Mouse (Mus musculus) A20 (cell line): ENCODE data around the gene Tbx15.

ENCODE experiments used
- DNase-seq: peaks from one replicate; pipeline ENCODE4 v3.0.0-alpha.2; 2011; ENCODE audit warnings: low read depth, low spot score

Tbx15 gene

DNA sequence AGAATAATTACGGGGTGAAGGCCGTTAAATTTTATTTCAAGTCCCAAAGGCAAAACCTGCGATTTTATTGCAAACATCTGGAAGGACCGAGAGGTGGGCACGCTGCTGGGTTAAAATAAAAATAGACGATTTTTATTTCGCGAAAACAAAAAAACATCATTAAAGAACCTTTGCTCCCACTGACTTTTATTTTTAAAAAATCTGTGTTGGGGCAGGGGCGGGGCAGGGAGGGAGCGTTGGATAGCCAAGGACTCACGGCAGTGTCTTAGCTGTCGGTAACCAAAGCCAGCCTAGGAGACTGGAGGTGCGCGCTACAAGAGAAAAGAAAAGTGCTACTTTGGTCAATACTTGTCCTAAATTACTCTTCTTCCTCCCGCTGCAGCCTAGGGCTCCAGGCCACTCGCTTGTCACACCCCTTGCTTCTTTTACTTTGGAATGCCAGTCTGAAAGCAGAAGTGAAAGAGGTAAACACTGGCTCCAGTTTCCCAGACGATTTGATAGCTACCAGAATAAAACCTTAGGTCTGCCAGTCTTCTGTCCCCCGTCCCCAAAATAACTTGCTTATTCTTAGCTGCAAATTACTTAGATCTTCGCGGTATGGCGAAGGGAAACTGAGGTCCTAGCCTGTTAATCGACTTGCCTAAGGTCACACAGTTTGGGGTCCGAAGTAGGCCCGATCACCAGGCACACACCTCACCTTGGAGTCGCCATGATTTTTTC, 8.8 kb downstream of the Tbx15 start:
- DNase-seq, result no peak

DNA sequence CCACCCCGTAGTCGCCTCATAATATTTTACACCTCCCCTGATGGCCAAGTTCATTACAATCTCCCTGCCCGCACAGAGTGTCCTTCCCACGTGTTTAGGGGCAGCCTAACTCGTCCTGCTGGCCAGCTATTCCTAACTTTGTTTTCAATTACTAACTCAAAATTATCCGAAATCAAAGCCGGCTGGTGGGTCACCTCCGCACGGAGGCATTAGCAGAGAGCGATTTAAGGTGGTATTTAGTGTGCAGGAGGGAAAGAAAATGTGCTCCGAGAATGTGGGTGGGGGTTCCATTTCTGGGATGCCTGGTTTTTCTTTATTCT, 9.3 kb downstream of the Tbx15 start:
- DNase-seq, result no peak

GRCm38 (mm10) chr3:99249906-99250305, 9.7 kb downstream of the Tbx15 start:
- DNase-seq, result no peak

DNA sequence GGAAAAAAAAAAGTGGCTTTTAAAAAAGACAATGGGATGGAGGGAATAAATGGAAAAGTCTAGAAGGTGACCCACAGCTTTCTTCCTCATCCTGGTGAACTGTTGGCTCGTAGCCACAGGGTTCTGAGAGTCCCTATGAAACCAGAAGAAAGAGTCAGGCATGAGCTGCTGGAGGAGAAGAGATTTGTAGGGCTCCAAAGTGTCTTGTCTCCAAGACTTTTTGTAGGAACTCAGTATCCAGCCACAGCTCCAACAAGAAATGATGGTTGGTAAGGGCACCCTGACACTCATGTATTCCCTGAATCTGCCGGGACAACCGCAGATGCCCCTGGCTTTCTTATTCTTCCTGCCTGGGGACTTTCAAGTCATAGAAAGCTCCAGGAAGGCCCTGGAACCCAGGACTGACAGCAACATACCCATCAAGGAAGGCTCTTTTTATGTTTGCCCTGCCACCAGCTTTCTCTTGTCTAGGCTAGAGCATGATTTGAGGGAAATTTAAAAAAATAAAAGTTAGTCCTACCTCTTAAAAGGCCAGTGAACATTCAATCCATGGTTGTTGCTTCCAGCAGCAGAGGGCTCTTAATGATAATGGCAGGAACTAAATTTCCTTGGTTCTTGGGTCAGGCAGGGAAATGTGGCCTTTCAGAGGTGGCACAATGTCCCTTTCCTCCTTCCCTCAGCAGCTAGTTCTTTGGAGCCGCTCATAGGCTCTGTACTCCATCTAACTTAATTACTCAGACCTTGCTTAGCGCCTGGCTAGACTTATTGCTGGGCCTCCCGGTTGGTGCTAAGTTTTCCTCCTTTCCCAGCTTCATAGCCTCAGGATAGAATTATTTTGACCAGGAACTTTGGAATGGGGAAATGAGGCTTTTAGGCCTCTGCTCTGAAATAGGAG, 11.3 kb downstream of the Tbx15 start:
- DNase-seq, result no peak

DNA sequence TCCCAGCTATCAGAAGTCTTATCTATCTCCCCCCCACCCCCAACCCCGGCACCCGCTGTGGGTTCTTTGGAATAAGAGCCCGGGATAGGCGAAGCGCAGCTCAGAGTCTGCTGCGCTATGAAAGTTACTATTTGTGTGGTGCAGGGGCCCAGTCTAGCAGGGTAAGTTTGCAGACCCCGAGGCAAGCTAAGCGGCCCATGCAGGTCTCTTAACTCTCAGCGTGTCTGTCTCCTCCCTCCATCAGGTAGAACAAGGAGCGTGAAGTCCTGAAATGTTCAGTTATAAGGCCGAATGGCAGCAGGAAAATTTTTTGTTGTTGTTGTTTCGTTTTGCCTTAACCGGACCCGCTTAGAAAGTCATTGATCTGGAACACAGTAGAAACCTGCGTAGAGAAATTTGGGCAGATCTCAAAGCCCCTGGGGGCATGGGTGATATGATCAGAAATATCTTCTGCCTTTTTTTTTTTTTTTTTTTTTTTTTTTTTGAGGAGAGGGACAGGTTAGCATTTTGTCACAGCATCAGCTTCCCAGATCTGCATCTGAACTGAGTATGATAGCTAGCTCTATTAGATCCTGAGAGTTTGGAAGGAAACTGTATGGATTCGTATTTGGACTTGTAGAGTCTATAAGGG, 12.4 kb downstream of the Tbx15 start:
- no peak for DNase-seq

- no peak for DNase-seq
Observed at GRCm38 (mm10) chr3:99253092-99253488, 12.9 kb downstream of the Tbx15 start.

GRCm38 (mm10) chr3:99253497-99254451, 13.6 kb downstream of the Tbx15 start:
- DNase-seq, result no peak

DNA sequence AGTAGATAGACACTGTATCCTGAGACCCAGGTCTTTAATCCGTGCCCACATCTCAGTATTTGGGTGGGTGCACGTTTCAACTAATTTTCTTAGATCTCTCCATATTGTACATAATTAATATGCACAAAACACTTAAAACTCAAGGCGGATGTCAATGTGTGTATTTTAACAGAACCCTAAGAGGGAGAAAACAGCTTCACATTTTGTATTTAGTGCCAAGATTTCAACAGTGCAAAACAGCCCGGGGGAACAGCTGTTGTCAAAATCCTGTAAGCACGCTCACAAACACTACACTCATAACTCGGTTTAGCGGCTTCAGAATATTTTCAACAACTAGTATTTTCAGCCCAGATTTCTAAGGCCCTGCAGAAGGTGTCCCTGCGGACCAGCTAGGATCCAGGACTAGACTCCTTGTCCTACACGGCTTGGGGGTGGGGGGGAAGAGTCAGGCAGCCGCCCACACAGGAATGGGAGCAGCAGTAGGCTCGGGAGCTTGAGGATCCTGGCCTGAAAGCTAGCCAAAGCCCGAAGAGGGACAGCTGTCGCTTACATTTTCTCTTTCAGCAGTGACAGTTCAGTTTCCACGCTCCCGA, 14.5 kb downstream of the Tbx15 start:
- DNase-seq, result no peak

GRCm38 (mm10) chr3:99255411-99256365, 15.5 kb downstream of the Tbx15 start:
- DNase-seq, result no peak

DNA sequence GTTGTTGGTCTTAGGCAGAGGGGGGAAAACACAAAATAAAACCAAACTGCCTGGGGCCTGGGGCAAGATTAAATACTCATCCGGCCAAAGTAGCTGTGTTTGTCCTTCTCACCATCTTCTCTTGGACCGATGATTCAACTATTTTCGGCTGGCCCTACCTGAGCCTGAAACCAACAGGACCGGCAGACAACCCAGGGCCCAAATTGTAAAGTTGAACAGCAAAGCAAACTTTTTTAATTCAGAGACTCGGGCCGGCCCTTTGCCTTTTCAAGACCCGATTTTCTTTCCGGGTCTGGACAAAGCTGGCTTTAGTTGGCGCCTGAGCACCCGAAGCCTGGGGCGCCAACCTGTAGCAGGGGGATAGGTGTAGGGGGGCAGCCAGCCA, 16.2 kb downstream of the Tbx15 start:
- no peak for DNase-seq

- DNase-seq, result no peak
Observed at GRCm38 (mm10) chr3:99256766-99257165, 16.6 kb downstream of the Tbx15 start.

- DNase-seq, result no peak
Observed at GRCm38 (mm10) chr3:99257586-99258577, 17.7 kb downstream of the Tbx15 start.

GRCm38 (mm10) chr3:99259741-99260270, 19.6 kb downstream of the Tbx15 start:
- DNase-seq, result no peak

DNA sequence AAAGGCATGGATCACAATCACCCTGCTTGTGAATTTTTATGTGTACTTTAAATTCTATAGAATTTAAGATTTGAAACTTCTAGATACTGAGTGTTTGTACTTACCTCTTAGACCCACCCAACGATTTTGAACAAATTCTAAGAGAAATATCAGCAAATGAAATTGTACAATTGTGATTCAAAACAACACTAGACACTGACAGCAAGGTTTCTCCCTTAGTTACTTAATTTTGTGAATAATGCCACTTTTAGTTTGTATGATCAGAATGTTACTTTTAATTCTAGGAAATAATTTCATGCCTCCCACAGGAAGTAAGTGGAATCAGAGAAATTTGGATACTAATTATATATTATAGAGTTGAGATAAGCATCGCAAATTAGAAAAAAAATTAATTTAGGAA, 20.2 kb downstream of the Tbx15 start:
- DNase-seq, result no peak

- no peak for DNase-seq
Observed at GRCm38 (mm10) chr3:99261371-99261791, 21.2 kb downstream of the Tbx15 start.

DNA sequence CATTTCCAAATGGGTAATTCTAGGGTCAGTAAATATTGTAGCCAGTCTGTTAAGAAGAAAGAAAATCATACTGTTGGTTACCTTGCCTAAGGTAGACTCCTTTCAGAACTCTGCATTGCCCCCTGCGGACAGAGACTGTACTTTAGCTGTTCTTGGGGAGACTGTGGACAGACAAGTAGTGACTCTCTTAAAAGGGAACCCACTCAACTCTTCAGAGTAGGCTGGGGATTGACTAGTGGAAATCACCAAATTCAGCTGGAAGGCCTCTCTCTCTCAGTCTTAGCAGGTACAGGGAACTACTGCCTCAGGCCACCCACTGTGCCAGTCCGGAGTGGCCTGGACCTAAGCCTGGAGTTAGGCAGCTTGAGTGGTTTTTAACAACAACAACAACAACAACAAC, 21.8 kb downstream of the Tbx15 start:
- no peak for DNase-seq

DNA sequence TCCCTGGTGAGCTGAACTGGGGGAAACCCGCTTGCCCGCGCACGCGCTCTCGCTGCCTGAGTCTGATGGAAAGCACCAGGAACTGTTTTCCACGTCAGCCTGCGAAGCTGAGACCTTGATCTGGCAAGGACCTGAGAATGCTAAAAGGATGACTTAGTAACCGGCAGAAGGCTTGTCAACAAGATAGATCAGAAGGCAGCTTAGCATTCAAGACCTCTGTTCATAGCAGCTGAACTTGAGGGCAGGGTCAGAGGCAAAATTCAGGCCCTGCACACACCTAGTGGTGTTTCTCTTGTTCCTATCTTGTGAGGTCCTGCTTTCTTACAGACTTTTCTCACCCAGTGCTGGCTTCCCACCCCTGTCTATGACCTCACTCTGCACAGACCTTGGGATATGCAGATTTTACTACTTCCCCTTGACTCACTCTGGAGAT, 23.3 kb downstream of the Tbx15 start:
- no peak for DNase-seq

- no peak for DNase-seq
Observed at GRCm38 (mm10) chr3:99264695-99265094, 24.5 kb downstream of the Tbx15 start.
